ENCODE assay signal across 1 mouse cellular context in genomic region chr3:89244158-89244981, GRCm38 (mm10).
TF ChIP-seq lines count a peak whose summit lies in the region.

No protein-coding gene starts in this region.

TF ChIP-seq in CH12.LX, 34 proteins besides CTCF, POLR2A, EP300 and RAD21:
- no peak for TF ChIP-seq MYC (IDR thresholded peaks at IDR 0.05; ENCODE audit: low read depth, low read length)
- no peak for TF ChIP-seq SMC3 (IDR thresholded peaks at IDR 0.05; ENCODE audit: low read depth, low read length)
- TF ChIP-seq POLR2AphosphoS2 (IDR thresholded peaks at IDR 0.05; ENCODE audit: low read depth, low read length) = no peak
- TF ChIP-seq MEF2A (IDR thresholded peaks at IDR 0.05; ENCODE audit: borderline replicate concordance, low read depth, low read length) = no peak
- TF ChIP-seq JUND (conservative IDR thresholded peaks at IDR 0.05; ENCODE audit: low read depth, low read length) = no peak
- TF ChIP-seq USF1 (IDR thresholded peaks at IDR 0.05; ENCODE audit: low read depth, low read length) = no peak
